Mouse (Mus musculus): Measurements from ENCODE around the gene Rarg. TPM values are rescaled to one million over a fixed set of nuclear protein-coding genes. Genes with fewer than 3 reads are reported as not detected.

Gene Rarg
- polyA plus RNA-seq, 1 experiment from 2014 or later, result 38.5 TPM

- DNase-seq (peak; percentile 62), ATAC-seq (ENCODE audit: insufficient read depth) (no peak)
- H3K36me3 ChIP-seq (ENCODE audit: insufficient read depth), result peaks cover 26% of the 10 kb centered on the region; the same call in 1 of the 2 replicates
- H3K4me3 ChIP-seq (ENCODE audit: low read depth, low read length), result peak overlapping the region; percentile 51
- TF ChIP-seq CTCF (IDR thresholded peaks at IDR 0.05; ENCODE audit: low read depth), result no peak
- no peaks in the 10 kb centered on the region for H3K9me3 ChIP-seq (ENCODE audit: low read depth, low read length)
- peaks cover 34% of the 10 kb centered on the region for H3K4me1 ChIP-seq (ENCODE audit: insufficient read depth)
- peak overlapping the region; percentile 99 for H3K27ac ChIP-seq (ENCODE audit: low read depth)
- peak overlapping the region; percentile 62 for H3K9ac ChIP-seq
- H3K4me2 ChIP-seq, result peak overlapping the region; percentile 81
- H3K27me3 ChIP-seq (ENCODE audit: insufficient read depth, low read length), result no peaks in the 10 kb centered on the region
- 12% methylated on average over 8 of the region's 8 CpGs for WGBS
Observed at GRCm38 (mm10) chr15:102248131-102248811, 9.0 kb downstream of the Rarg start.

GRCm38 (mm10) chr15:102247252-102248130 is 9.8 kb downstream of the Rarg start:
- H3K4me2 ChIP-seq, result peak overlapping the region; percentile 81
- H3K27me3 ChIP-seq (ENCODE audit: insufficient read depth, low read length), result no peaks in the 10 kb centered on the region
- TF ChIP-seq CTCF (IDR thresholded peaks at IDR 0.05; ENCODE audit: low read depth), result no peak
- H3K9ac ChIP-seq, result peak overlapping the region; percentile 62
- H3K4me1 ChIP-seq (ENCODE audit: insufficient read depth), result peaks cover 41% of the 10 kb centered on the region
- H3K9me3 ChIP-seq (ENCODE audit: low read depth, low read length), result no peaks in the 10 kb centered on the region
- H3K36me3 ChIP-seq (ENCODE audit: insufficient read depth), result peaks cover 27% of the 10 kb centered on the region; the same call in 1 of the 2 replicates
- WGBS, result under 1% methylated on average over 64 of the region's 65 CpGs
- ATAC-seq (ENCODE audit: insufficient read depth) (peak; percentile 50), DNase-seq (peak; percentile 85)
- H3K4me3 ChIP-seq (ENCODE audit: low read depth, low read length), result peak overlapping the region; percentile 51
- H3K27ac ChIP-seq (ENCODE audit: low read depth), result peak overlapping the region; percentile 99

- peaks cover 42% of the 10 kb centered on the region for H3K4me1 ChIP-seq (ENCODE audit: insufficient read depth)
- peak; percentile 78 for ATAC-seq (ENCODE audit: insufficient read depth)
Observed at GRCm38 (mm10) chr15:102246866-102247251, 10.5 kb downstream of the Rarg start.

GRCm38 (mm10) chr15:102245891-102246741 is 11.2 kb downstream of the Rarg start:
- Histone ChIP-seq H3K9me3 (ENCODE audit: low read depth, low read length) (no peaks in the 10 kb centered on the region), H3K4me3 (ENCODE audit: low read depth, low read length) (peak overlapping the region; percentile 51), H3K36me3 (ENCODE audit: insufficient read depth) (peaks cover 29% of the 10 kb centered on the region; the same call in 1 of the 2 replicates), H3K9ac (peak overlapping the region; percentile 62), H3K4me1 (ENCODE audit: insufficient read depth) (peaks cover 42% of the 10 kb centered on the region), H3K4me2 (peak overlapping the region; percentile 81), H3K27ac (ENCODE audit: low read depth) (peak overlapping the region; percentile 99), H3K27me3 (ENCODE audit: insufficient read depth, low read length) (no peaks in the 10 kb centered on the region)
- DNase-seq (peak; percentile 87), ATAC-seq (ENCODE audit: insufficient read depth) (peak; percentile 80)
- 1% methylated on average over 42 of the region's 44 CpGs for WGBS
- TF ChIP-seq CTCF (IDR thresholded peaks at IDR 0.05; ENCODE audit: low read depth), result no peak

More at GRCm38 (mm10) chr15:102246866-102247251, 10.5 kb downstream of the Rarg start:
- Histone ChIP-seq H3K9me3 (ENCODE audit: low read depth, low read length) (no peaks in the 10 kb centered on the region), H3K27me3 (ENCODE audit: insufficient read depth, low read length) (no peaks in the 10 kb centered on the region), H3K36me3 (ENCODE audit: insufficient read depth) (peaks cover 27% of the 10 kb centered on the region; the same call in 1 of the 2 replicates), H3K9ac (peak overlapping the region; percentile 62), H3K27ac (ENCODE audit: low read depth) (peak overlapping the region; percentile 99), H3K4me3 (ENCODE audit: low read depth, low read length) (peak overlapping the region; percentile 51), H3K4me2 (peak overlapping the region; percentile 81)
- WGBS, result 0% methylated on average over 29 of the region's 35 CpGs
- no peak for TF ChIP-seq CTCF (IDR thresholded peaks at IDR 0.05; ENCODE audit: low read depth)
- DNase-seq, result peak; percentile 99

GRCm38 (mm10) chr15:102245461-102245881 is 11.8 kb downstream of the Rarg start:
- H3K9me3 ChIP-seq (ENCODE audit: low read depth, low read length), result no peaks in the 10 kb centered on the region
- peaks cover 36% of the 10 kb centered on the region for H3K4me1 ChIP-seq (ENCODE audit: insufficient read depth)
- peak overlapping the region; percentile 51 for H3K4me3 ChIP-seq (ENCODE audit: low read depth, low read length)
- H3K36me3 ChIP-seq (ENCODE audit: insufficient read depth), result peaks cover 30% of the 10 kb centered on the region; the same call in 1 of the 2 replicates
- peak overlapping the region; percentile 99 for H3K27ac ChIP-seq (ENCODE audit: low read depth)
- peak overlapping the region; percentile 62 for H3K9ac ChIP-seq
- no peak for TF ChIP-seq CTCF (IDR thresholded peaks at IDR 0.05; ENCODE audit: low read depth)
- no peak for DNase-seq
- H3K27me3 ChIP-seq (ENCODE audit: insufficient read depth, low read length), result no peaks in the 10 kb centered on the region
- WGBS, result 5% methylated on average over 14 of the region's 14 CpGs
- peak overlapping the region; percentile 81 for H3K4me2 ChIP-seq
- ATAC-seq (ENCODE audit: insufficient read depth), result no peak
